Mouse (Mus musculus): ENCODE data around the gene Syt1.

DNA sequence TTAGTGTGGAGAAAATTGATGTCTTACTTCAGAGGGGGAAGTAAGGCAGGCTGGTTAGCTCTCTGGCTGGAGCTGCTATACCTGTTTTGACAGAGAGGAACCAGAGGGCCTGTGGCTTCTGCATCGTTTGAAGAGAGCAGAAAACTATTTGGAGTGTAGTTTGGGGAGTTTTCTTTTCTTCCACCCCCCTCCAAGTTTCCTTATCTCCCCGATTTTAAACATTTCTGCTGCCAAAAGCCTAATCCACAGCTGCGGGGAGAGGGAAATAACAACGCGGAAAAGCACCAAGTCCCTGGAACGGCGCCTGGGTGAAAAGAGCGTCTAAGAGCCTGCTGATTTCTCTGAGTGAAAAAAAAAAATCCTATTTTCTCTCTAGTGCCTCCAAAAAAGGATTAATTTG, 544.2 kb downstream of the Syt1 start:
- TF ChIP-seq POLR2A (IDR thresholded peaks at IDR 0.05; ENCODE audit: low read depth, low read length) (no peak), CTCF (IDR thresholded peaks at IDR 0.05; ENCODE audit: borderline replicate concordance, insufficient read depth, low read length) (no peak)

Measured in embryonic fibroblast, embryonic 13.5 days (primary cell).